Mouse (Mus musculus): ENCODE measurements around the gene Vmn1r20.
"Not testable (repeated sequence)": the region's sequence is repeated elsewhere in the genome, so short reads cannot be mapped to it uniquely, and the experiment has no call there.

The Vmn1r20 gene

GRCm38 (mm10) chr6:57428630-57429029, at the start of gene Vmn1r20:
Gene Vmn1r20, plus strand, starts transcription at chr6:57428930.
- DNase-seq: no peak

GRCm38 (mm10) chr6:57395683-57396082, 33.0 kb upstream of the Vmn1r20 start, which contains the start of gene Vmn1r18:
Gene Vmn1r18, minus strand, starts transcription at chr6:57395783.
- no peak for DNase-seq

GRCm38 (mm10) chr6:57403480-57403879, 25.2 kb upstream of the Vmn1r20 start, which contains the start of gene Vmn1r19:
Gene Vmn1r19, plus strand, starts transcription at chr6:57403780.
- not testable (repeated sequence) for DNase-seq

- DNase-seq: no peak
Measured at GRCm38 (mm10) chr6:57431196-57431595, 2.5 kb downstream of the Vmn1r20 start.

GRCm38 (mm10) chr6:57468161-57468560, 39.4 kb downstream of the Vmn1r20 start:
- DNase-seq: not testable (repeated sequence)
